Comparison of ENCODE assay signal across 20 mouse cellular contexts in genomic region chr16:89674159-89674902, GRCm38 (mm10).
DNase-seq lines count a peak whose midpoint lies in the region; ATAC-seq lines count a peak whose summit lies in the region.
"Had no signal": no experiment of that assay in that cellular context is flagged by ENCODE, and none has a peak within 500 bp of the region (broad histone marks: within the 10 kb centered on the region; RNA-seq: fewer than 3 reads in every experiment).

No protein-coding gene starts in this region.

- H3K4me3 ChIP-seq in hindbrain, embryonic 15.5 days, result no peak overlapping the region
- H3K4me3 ChIP-seq: embryonic facial prominence, embryonic 12.5 days; erythroblast, embryonic 14.5 days; kidney, embryonic 15.5 days; limb, embryonic 10.5 days; neural tube, embryonic 12.5 days had no signal

- no peak overlapping the region for H3K9ac ChIP-seq in hindbrain, embryonic 15.5 days
- H3K9ac ChIP-seq: embryonic facial prominence, embryonic 12.5 days; kidney, embryonic 15.5 days; liver, postnatal 0 days; neural tube, embryonic 12.5 days had no signal

- peak overlapping the region; percentile 27; the same call in 1 of the 2 replicates for H3K4me2 ChIP-seq in hindbrain, embryonic 15.5 days
- H3K4me2 ChIP-seq: embryonic facial prominence, embryonic 12.5 days; neural tube, embryonic 12.5 days had no signal

- no peak overlapping the region for H3K27ac ChIP-seq in hindbrain, embryonic 15.5 days (replicated peaks)
- H3K27ac ChIP-seq: embryonic facial prominence, embryonic 12.5 days; kidney, embryonic 15.5 days; limb, embryonic 10.5 days; neural tube, embryonic 12.5 days had no signal

- H3K27me3 ChIP-seq in hindbrain, embryonic 15.5 days, result no peaks in the 10 kb centered on the region
- H3K27me3 ChIP-seq: embryonic facial prominence, embryonic 12.5 days; kidney, embryonic 15.5 days; neural tube, embryonic 12.5 days had no signal

- no peaks in the 10 kb centered on the region for H3K36me3 ChIP-seq in hindbrain, embryonic 15.5 days
- H3K36me3 ChIP-seq: embryonic facial prominence, embryonic 12.5 days; kidney, embryonic 15.5 days; limb, embryonic 10.5 days; neural tube, embryonic 12.5 days had no signal

- 55% methylated on average over 16 of the region's 16 CpGs for WGBS in hindbrain, embryonic 15.5 days

- DNase-seq in cerebellum, postnatal 14 days, result peak; percentile 59 to 76
- no peak for DNase-seq in cerebellum, adult 18-20 months
- DNase-seq in layer of hippocampus, postnatal 14 days (ENCODE audit: low spot score in 2 of 2), result peak; percentile 14 to 63
- DNase-seq in layer of hippocampus, adult 8-10 months (ENCODE audit: low spot score in 2 of 2), result no peak
- DNase-seq in MEL-GATA-1-ER (ENCODE audit: extremely low read depth, low read depth) (peak; percentile 6), adipocyte (ENCODE audit: low spot score) (no peak)
- DNase-seq in spleen, postnatal 36 days (ENCODE audit: low spot score in 2 of 2), result no peak
- DNase-seq: cerebellum, adult 9-10 months; gastrocnemius, postnatal 14 days; liver, postnatal 0 days; lung, postnatal 14 days; thymus, postnatal 36 days had no signal

- H3K9me3 ChIP-seq in hindbrain, embryonic 15.5 days, result no peaks in the 10 kb centered on the region
- H3K9me3 ChIP-seq: embryonic facial prominence, embryonic 12.5 days; kidney, embryonic 15.5 days; limb, embryonic 10.5 days; neural tube, embryonic 12.5 days had no signal

- H3K4me1 ChIP-seq in hindbrain, embryonic 15.5 days (replicated peaks), result peaks cover 13% of the 10 kb centered on the region
- H3K4me1 ChIP-seq: embryonic facial prominence, embryonic 12.5 days; kidney, embryonic 15.5 days; neural tube, embryonic 12.5 days had no signal

- peak; percentile 67 for ATAC-seq in hindbrain, embryonic 15.5 days (ENCODE audit: low FRiP score, low read depth)
- ATAC-seq: CD4-positive, CD25-positive, alpha-beta regulatory T cell, adult 4 months; intestine, postnatal 0 days had no signal

Comparison
In these comparisons a context has a peak if more than half of its experiments do, and no peak if none do; other contexts are left out.
1. DNase-seq: peak in cerebellum, postnatal 14 days (2 of 2), layer of hippocampus, postnatal 14 days (2 of 2) and MEL-GATA-1-ER (single experiment); none in cerebellum, adult 18-20 months (0 of 2), layer of hippocampus, adult 8-10 months (0 of 2), adipocyte (single experiment) and spleen, postnatal 36 days (0 of 2).